Mouse (Mus musculus) T-cell, adult 2 months (primary cell): ENCODE data around the gene Tnfrsf26.
"Not testable (repeated sequence)": the region's sequence is repeated elsewhere in the genome, so short reads cannot be mapped to it uniquely, and the experiment has no call there.

Experiments
- DNase-seq: peaks from one replicate; pipeline ENCODE4 v3.0.0; 2022; ENCODE audit warnings: low spot score

Gene Tnfrsf26

GRCm38 (mm10) chr7:143628540-143628939 lies at the start of gene Tnfrsf26:
Gene Tnfrsf26, minus strand, starts transcription at chr7:143628722.
- DNase-seq, result peak; percentile 30

DNA sequence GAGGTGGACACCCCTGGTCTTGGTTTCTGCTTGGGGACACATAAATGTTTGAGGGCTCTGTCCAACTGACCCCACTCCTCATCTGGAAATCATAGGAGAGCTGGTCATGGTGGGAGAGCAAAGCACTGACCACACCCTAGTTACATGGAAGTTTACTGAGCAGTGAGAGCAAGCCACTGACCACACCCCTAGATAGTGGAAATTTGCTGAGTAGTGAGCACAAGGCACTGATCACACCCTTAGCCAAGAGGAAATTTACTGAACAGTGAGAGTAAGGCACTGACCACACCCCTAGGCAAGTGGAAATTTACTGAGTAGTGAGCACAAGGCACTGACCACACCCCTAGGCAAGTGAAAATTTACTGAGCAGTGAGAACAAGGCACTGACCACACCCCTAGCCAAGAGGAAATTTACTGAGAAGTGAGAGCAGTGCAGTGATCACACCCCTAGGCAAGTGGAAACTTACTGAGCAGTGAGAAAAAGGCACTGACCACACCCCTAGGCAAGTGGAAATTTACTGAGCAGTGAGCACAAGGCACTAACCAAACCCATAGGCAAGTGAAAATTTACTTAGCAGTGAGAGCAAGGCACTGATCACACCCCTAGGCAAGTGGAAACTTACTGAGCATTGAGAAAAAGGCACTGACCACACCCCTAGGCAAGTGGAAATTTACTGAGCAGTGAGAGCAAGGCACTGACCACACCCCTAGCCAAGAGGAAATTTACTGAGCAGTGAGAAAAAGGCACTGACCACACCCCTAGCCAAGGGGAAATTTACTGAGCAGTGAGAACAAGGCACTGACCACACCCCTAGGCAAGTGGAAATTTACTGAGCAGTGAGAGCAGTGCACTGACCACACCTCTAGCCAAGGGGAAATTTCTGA lies 38.1 kb upstream of the Tnfrsf26 start:
- no peak for DNase-seq

- DNase-seq, result no peak
These were observed 34.9 kb upstream of the Tnfrsf26 start for GRCm38 (mm10) chr7:143663470-143663869.

DNA sequence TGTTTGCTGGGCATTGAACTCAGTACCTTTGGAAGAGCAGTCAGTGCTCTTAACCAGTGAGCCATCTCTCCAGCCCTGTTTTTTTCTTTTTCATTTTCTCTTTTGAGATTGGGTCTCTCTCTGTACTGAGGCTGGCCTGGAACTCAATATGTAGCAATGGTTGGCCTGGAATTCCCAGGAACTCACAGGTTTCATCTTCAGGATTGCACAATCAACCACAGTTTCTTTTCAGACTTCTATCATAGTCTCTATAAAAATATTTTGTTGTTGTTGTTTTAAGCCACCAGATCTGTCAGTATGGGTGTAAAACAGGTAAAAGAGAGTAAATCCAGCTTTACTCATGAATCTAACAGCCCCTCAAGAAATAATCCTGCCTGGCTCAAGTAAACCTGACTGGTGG lies 32.3 kb upstream of the Tnfrsf26 start:
- no peak for DNase-seq

DNA sequence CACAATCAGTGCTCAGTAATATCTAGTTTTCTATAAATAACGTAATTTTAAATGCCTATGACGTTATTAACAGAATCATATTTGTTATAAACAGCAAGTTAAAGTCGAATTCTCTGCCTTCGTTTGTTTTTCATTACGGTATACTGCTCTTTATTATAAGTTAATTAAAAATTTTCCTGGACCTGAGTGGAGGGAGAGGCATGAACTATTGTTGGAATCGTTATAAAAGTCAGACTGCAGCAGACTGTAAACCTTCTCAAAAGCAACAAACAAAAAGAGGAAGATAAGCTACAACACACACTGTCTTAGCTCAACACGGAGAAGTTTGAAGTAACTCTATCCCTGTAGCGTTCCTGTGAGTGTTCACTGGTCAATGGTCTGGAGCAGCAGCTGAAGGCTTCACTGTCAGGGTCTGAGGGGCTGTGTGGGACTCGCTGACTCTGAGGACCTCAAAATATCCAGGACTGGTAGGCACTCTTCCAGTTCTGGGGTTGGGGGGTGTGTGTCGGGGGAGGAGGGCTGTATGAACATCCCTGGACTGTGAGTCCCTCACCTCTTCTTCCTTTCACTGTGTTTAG lies 21.3 kb upstream of the Tnfrsf26 start:
- not testable (repeated sequence) for DNase-seq

- peak; percentile 90 for DNase-seq
These were observed 20.7 kb upstream of the Tnfrsf26 start, which contains the start of gene Tnfrsf22 for GRCm38 (mm10) chr7:143649034-143649768. Gene Tnfrsf22, minus strand, starts transcription at chr7:143649661.

DNA sequence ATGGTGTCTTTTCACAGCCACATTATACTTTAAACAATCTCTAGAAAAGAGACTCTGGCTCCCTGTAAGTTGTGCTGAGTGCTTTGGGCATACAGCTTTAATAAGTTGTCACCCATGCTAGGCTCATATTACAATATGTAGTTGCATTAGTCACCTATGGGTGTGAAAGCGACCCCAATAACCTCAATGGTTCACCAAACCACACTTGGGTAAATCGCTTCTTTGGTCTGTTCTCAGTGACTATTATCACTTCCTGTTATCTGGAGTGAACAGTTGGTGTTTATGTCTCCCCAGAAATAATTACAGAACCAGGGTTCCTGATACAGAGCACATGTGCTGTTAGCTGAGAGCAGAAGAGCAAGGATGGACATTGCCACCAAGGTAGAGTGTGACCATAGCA lies 15.4 kb upstream of the Tnfrsf26 start:
- not testable (repeated sequence) for DNase-seq

GRCm38 (mm10) chr7:143636674-143637073 lies 8.2 kb upstream of the Tnfrsf26 start:
- no peak for DNase-seq

- no peak for DNase-seq
These were observed 3.0 kb upstream of the Tnfrsf26 start for GRCm38 (mm10) chr7:143631503-143631902.

DNA sequence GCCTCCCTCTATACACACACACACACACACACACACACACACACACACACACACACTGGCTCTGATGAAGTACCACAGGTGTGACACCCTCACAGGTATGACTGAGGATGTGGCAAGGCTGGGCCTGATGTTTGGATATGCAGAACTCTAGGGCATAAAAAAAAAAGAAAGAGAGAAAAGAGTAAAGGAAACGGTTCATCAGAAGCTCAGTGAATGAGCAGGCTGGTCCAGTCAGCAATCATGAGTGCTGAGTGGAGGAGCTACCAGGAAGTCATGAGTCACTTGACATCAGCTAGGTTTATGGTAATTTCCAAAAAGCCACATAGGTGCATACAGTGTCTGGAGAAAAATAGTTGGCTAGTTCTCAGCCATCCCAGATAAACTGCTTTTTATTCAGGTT lies 979 bp upstream of the Tnfrsf26 start:
- peak; percentile 62 for DNase-seq

DNA sequence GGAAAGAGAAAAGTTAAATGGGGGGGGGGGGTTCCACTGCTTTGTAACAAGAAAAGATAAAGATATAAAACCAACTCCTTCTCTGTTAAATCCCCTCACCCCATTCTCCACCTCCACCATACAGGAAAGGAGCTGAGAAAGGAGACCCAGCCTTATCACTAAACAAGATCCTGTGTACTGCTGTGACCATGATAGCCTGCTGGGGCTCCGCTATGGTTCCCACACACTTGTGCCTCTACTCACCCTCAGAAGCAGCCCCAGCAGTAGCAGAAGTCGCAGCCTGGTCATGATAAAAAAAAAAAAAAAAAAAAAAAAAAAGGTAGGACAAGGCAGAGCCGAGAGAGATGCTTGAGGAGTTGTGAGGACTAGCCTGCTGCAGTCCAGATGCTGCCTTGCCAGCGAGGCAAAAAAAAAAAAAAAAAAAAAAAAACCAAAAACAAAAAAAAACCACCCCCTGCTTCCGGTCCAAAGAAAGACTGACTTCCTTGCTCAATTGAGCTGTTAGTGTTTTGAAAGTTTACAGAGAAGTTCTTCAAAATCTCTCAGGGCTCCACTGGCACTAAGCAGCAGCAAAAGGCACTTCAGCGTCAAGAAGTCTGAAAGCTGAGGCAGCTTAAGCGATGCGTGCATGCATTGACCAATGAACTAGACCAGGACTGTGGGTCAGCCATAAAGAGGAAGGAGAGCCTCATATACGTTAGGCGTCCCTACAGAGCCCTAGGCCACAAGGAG lies 801 bp downstream of the Tnfrsf26 start:
- peak; percentile 26 for DNase-seq

DNA sequence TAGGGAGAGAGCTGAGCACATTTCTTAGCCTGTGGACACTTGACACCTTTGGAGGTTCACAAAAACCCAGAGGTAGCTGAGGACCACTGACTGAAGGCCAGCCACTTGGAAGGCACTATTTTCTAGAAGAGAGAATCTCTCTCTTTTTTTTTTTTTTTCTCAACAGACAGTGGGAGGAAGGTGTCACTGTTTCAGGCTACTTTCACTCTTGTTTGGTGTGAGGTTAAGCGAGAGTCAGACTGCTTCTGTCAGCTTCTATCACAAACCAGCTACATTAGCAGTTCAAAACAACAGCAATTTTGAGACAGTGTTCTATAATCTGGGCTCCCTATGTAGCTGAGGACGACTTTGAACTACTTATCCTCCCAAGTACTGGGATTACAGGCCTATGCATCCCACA lies 2.3 kb downstream of the Tnfrsf26 start:
- DNase-seq, result peak; percentile 35

DNA sequence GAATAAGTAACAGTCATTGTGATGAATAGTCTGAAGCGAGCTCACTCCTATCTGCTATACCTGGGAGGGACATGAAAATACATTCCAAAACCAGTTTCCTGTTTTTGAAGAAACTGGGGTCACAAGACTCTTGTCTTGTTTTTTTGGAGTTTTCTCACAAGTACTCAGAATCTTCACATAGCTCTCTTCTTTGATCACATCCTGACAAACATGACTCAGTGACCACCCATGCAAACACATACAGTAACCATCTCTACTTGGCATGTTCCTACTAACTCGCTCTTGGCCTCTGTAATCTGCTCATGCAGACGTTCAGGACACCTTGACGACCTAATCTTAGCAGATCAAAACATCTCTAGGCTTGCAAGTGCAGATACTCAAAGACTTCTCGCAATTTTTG lies 3.4 kb downstream of the Tnfrsf26 start:
- peak; percentile 79 for DNase-seq

DNA sequence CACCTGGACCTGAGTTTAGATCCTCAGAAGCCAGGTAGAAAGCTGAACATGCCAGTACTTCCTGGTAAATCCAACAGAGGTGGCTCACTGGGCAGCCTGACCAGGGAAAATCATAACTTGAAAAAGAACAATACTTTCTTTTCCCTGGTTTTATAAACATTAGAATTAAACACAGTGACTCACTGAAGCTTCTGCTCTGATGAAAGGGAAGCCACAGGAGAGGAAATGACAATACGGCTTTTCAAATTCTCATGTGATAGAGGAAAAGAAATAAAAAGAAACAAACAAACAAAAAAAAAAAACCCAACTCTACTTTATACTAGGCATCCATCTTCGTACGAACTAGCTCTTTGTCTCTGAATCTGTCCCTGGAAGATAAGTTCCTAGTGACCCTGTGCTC lies 4.0 kb downstream of the Tnfrsf26 start:
- peak; percentile 45 for DNase-seq

DNA sequence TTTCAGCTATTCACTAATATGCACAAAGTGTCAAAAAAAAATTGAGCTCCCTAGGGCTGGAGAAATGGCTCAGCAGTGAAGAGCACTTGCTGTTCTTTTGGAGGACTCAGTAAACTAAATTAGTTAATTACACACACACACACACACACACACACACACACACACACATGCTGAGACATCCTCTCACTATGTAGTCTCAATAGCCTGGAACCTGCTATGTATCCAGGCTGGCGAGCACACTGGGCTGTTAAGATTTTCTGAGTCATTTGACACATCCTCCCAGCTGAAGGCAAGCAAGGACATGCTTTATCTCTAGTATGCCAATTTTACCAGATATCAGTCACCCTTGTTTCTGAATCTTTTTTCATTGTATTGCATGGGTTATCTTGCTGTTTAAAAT lies 7.6 kb downstream of the Tnfrsf26 start:
- DNase-seq, result no peak

DNA sequence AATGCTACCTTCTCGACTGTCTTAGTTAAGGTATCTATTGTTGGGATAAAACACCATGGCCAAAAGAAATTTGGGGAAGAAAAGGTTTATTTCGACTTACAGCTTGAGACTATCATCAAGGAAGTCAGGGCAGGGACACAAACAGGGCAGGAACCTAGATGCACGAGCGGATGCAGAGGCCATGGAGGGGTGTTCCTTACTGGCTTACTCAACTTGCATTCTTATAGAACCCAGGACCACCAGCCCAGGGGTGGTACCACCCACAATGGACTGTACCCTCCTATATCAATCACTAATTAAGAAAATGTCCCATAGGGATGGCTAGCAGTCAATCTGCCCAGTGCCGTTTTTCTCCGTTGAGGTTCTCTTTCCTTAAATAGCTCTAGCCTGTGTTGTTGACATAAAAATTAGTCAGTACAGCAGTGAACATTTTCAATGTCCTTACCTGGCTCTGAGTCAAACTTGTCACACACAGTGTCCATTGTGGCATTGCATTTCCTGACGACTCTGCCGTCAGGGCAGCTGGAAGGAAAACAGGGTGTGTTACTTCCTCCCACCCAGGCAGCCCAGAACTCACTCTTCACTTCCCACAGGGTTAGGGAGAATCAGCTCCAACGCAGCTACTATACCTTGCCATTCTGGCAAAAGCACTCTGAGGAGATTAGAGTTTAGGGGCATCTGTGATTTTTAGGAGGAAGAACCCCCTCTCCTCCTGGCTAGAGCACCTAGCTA lies 14.0 kb downstream of the Tnfrsf26 start:
- no peak for DNase-seq

GRCm38 (mm10) chr7:143612215-143612614 lies 16.3 kb downstream of the Tnfrsf26 start:
- no peak for DNase-seq

DNA sequence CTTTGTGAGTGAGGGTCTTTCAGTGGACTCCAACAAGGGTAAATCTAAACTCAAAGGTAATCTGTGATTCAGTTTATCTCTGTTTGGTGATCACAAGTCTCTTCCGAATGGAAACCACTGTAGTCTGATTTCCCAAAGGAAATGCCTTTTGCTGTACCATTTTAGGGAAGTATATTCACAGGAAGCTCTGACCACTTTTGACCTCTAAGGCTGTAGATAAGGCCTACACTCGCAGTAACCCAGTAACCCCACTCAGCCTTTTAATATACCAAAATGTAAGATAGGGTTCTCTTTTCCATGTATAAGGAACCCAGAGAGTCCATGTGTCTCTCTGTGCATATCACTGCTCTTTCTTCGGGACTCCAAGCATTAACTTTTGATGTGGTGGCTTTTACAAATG lies 23.2 kb downstream of the Tnfrsf26 start:
- DNase-seq, result no peak

GRCm38 (mm10) chr7:143604889-143605288 lies 23.6 kb downstream of the Tnfrsf26 start:
- no peak for DNase-seq

DNA sequence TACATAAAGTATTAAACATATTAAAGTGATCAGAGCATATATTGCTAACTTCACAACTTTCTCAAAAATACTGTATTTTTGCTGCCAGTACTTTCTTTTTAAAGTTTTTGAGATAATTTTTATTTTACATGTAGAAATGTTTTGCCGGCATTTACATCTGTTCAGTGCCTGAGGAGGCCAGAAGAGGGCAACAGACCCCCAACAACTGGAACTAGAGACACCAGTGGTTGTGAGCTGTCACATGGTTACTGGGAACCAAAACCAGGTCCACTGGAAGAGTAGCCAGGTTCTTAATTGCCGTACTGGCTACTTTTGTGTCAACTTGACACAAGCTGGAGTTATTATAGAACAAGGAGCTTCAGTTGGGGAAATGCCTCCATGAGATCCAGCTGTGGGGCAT lies 26.8 kb downstream of the Tnfrsf26 start:
- peak; percentile 24 for DNase-seq

- DNase-seq, result no peak
These were observed 28.2 kb downstream of the Tnfrsf26 start for GRCm38 (mm10) chr7:143600231-143600740.
